Mouse (Mus musculus) common myeloid progenitor, adult 5-6 weeks (primary cell): ENCODE results near the gene Chac1. TPM values are rescaled to one million over a fixed set of nuclear protein-coding genes. Genes with fewer than 3 reads are reported as not detected.

Source experiments
- ATAC-seq: replicated peaks from 2 replicates; pipeline ENCODE4 v1.8.0; 2016; ENCODE audit warnings: low read depth, mild to moderate bottlenecking, moderate TSS enrichment, inconsistent platforms; ENCODE audit not compliant: poor library complexity, severe bottlenecking
- total RNA-seq: library from RNA; stranded (forward); fragments of 200-1000, 187-1606 nt; gene quantifications from 2 replicates; pipeline ENCODE4 v1.2.3, GENCODE M21; 2017

Gene Chac1
- total RNA-seq, 1 experiment from 2014 or later: not detected

GRCm38 (mm10) chr2:119358249-119358648 lies 7.2 kb downstream of the Chac1 start:
- ATAC-seq: 0 out of 2 replicates have a peak, but pooled peaks have one; percentile 20

- peak; percentile 17; the same call in 1 of the 2 replicates for ATAC-seq
Measured at GRCm38 (mm10) chr2:119359721-119360291, 8.8 kb downstream of the Chac1 start.

GRCm38 (mm10) chr2:119364969-119365368 lies 13.9 kb downstream of the Chac1 start:
- no peak for ATAC-seq

- no peak for ATAC-seq
Measured at GRCm38 (mm10) chr2:119367346-119367745, 16.3 kb downstream of the Chac1 start.

- no peak for ATAC-seq
Measured at GRCm38 (mm10) chr2:119370116-119370515, 19.1 kb downstream of the Chac1 start.

GRCm38 (mm10) chr2:119377286-119377685 lies 26.3 kb downstream of the Chac1 start:
- ATAC-seq: no peak

- ATAC-seq: no peak
Measured at GRCm38 (mm10) chr2:119377826-119378225, 26.8 kb downstream of the Chac1 start.

- ATAC-seq: no peak
Measured at GRCm38 (mm10) chr2:119379455-119379854, 28.4 kb downstream of the Chac1 start.

GRCm38 (mm10) chr2:119388266-119388665 lies 37.2 kb downstream of the Chac1 start:
- no peak for ATAC-seq

GRCm38 (mm10) chr2:119389992-119390391 lies 39.0 kb downstream of the Chac1 start:
- no peak for ATAC-seq

GRCm38 (mm10) chr2:119398252-119398651 lies 47.2 kb downstream of the Chac1 start:
- no peak for ATAC-seq

GRCm38 (mm10) chr2:119398665-119399064 lies 47.6 kb downstream of the Chac1 start:
- ATAC-seq: no peak

GRCm38 (mm10) chr2:119399313-119399712 lies 48.3 kb downstream of the Chac1 start:
- ATAC-seq: no peak

Other genes starting within 250 kb of the Chac1 start
- 29.3 and 33.2 TPM in 2 replicates for gene Rad51, start 238.4 kb upstream of the Chac1 start, total RNA-seq
- 38.4 and 44.1 TPM in 2 replicates for gene Rmdn3, start 194.2 kb upstream of the Chac1 start, total RNA-seq
- not detected in 2 replicates for gene Gchfr, start 183.5 kb upstream of the Chac1 start, total RNA-seq
- not detected in 2 replicates for gene Gm14137, start 176.7 kb upstream of the Chac1 start, total RNA-seq
- gene Zfyve19, start 142.6 kb upstream of the Chac1 start, total RNA-seq: 51.6 and 59.1 TPM in 2 replicates
- gene Dnajc17, start 142.4 kb upstream of the Chac1 start, total RNA-seq: 41.5 and 46.6 TPM in 2 replicates
- gene Ppp1r14d, start 121.3 kb upstream of the Chac1 start, total RNA-seq: not detected in 2 replicates
- 0.18 TPM in 1 of 2 replicates, not detected in the other for gene Spint1, start 113.9 kb upstream of the Chac1 start, total RNA-seq
- gene Rhov, start 80.0 kb upstream of the Chac1 start, total RNA-seq: 0.05 TPM in 1 of 2 replicates, not detected in the other
- gene Vps18, start 62.5 kb upstream of the Chac1 start, total RNA-seq: 12.8 and 22.5 TPM in 2 replicates
- gene Dll4, start 25.4 kb upstream of the Chac1 start, total RNA-seq: not detected in 2 replicates
- gene Ino80, start 126.5 kb downstream of the Chac1 start, total RNA-seq: 27.3 and 39.3 TPM in 2 replicates
- gene Exd1, start 196.4 kb downstream of the Chac1 start, total RNA-seq: 0.05 and 0.09 TPM in 2 replicates
- 48.8 and 50.5 TPM in 2 replicates for gene Chp1, start 196.5 kb downstream of the Chac1 start, total RNA-seq